Mouse (Mus musculus): ENCODE data around the gene Hoxa1.

Hoxa1 gene

DNA sequence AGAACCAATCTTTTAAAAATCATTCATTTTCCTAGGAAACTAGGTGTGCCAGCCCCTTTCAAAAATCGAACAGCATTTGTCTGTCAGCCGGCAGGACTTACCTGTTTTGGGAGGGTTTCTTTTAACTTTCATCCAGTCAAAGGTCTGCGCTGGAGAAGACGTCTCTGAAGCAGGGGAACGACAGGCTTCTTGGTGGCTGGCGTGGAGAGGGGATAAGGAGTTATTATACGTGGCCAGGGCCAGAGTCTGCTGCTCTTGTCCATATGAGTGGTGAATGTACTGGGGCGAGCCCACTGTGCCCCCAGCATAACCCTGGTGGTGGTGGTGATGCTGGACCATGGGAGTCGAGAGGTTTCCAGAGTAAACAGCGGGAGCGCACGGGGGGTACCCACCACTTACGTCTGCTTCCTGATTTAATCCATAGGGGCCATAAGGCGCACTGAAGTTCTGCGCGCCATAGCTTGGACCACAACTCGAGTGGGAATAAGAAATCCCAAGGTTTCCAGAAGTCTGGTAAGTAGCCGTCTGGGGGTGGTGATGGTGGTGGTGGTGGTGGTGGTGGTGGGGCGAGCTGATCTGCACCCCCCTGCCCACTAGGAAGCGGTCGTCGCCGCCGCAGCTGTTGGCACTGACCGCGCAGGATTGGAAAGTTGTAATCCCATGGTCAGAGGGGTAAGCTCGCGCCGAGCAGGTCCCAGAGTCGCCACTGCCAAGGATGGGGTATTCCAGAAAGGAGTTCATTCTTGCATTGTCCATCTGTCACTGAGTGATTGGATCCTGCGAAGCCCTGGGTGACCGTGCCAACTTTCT is 446 bp downstream of the Hoxa1 start:
- DNase-seq (ENCODE audit: low spot score in 2 of 2): no peak

DNA sequence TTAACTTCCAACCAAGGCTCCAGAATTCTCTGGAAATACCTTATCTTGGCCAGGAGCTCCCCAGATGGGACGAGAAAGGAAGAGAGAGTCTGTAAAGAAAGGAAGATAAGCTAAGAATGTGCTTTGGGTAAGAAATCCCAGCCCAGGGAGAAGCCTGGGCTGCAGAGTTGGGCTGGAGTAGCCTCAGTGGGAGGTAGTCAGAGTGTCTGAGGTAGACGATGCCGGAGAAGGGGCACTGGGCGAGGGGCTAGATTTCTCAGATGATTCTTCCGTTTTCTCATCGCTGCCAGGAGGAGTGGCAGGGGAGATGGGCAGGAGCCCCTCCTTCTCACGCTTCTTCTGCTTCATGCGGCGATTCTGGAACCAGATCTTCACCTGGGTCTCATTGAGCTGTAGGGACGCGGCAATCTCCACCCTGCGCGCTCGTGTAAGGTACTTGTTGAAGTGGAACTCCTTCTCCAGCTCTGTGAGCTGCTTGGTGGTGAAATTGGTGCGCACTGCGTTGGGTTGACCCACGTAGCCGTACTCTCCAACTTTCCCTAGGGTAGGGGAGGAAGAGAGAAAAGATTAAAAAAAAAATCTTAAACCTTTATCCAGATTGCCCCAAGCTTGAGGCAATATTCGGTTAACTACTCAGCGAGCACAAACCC is 1.4 kb downstream of the Hoxa1 start:
- no peak for DNase-seq (ENCODE audit: low spot score in 2 of 2)

GRCm38 (mm10) chr6:52155471-52155870 is 2.6 kb downstream of the Hoxa1 start:
- DNase-seq (ENCODE audit: low spot score in 2 of 2): no peak

GRCm38 (mm10) chr6:52154044-52154443 is 4.1 kb downstream of the Hoxa1 start:
- DNase-seq (ENCODE audit: low spot score in 2 of 2): no peak

DNA sequence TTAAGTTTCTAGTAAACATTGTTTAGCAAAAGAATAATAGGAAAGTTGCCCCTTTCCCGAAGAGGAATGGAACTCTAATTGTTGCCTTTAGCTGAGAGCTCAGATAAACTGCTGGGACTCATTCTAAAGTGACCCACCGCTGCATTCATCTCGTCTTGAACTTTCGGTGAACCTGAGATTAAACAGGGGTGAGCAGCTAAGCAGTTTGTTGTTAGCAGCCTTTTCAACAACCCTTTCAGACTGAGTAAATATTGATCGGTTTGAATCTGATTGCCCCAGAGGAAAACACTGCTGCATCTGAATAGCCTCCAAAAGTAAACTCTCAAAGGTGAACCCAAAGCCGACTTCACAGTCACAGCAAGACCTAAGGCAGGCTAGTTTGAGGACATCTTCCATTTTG is 4.8 kb downstream of the Hoxa1 start:
- DNase-seq (ENCODE audit: low spot score in 2 of 2): no peak

DNA sequence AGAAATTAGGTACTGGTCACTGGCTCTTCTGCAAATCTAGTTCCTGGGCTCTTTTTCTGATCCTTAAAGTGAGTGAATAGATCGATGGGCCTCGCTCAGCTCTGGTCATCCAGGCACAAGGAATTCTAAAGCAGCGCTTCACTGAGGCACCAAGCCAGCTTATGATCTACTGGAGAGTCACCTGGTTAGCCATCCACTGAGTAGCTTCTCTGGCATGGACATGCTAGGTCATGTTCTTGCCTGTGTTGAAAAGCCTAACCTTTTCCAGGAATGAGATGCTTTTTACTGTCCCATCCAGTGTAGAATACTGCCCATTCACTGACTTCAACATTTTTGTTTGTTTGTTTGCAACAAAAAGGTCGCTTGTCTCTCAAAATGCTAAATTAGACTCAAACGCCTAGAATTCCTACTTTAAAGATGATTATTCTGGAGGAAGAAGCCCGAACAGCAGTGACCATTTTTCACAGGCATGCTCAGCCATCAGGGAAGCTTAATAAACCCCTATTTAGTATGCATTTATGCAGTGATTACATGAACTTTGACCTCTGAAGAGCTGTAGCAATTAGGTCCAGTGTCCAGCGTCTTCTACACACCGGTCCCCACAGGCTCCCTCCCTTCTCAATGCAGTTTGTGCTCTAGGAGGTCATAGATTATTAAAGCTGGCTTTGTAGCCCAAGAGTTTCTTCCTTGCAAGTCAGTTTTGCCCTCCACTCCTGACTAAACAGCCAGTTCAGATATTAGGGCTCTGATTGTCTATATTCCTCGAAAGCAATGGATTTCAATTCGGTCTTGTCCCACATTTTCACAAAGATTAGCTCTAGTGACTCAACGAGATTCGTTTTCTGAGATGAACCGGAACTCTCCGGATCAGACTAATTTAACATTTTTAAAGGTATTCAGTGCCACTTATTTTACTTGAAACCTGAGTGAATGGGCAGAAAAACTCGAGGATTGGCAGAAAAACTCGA is 5.6 kb downstream of the Hoxa1 start:
- no peak for DNase-seq (ENCODE audit: low spot score in 2 of 2)

DNA sequence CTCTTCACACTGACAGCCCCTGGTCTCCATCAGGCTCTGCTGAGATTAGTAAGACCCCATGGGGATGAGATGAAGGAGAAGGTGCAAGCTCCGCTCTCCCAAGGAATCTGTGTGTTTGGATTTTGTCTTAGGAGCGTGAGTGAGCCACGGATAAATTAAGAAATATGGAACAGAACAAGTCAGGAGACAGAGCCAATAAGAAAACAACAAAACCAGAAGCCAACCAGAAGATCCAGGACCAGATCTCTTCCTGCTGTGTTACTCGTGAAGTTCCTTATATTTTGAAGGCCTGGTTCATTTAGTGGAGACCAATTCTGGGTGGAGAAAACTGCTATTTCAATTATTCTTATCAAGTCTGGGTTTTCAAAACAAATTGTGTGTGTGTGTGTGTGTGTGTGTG is 6.5 kb downstream of the Hoxa1 start:
- DNase-seq (ENCODE audit: low spot score in 2 of 2): no peak

DNA sequence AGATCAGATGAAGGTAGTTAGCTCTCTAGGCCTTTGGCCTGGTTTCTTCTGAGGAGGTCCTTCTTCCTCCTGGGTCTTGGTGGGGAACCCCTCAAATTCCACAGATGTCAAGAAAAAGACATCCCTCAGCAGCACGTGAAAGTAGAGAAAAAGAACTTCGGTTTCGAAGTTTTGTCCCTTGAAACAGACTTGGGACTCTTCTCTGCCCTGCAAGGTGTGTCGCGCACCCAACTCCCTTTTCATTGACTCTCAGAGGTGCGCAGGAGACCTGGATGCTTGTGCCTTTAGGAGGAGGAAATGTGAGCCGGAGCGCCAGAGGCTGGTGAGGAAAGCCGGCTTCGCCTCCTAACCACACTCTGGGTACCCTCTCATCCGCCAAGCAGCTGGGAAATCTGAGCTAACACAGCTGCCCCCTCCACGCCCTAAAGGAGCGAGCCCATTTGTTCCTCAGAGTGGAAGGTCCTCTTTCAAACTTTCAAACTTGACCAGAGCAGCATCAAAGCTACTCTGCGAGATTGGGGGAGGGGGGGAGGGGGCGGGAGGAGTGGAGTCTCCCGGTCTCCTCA is 7.6 kb downstream of the Hoxa1 start:
- no peak for DNase-seq (ENCODE audit: low spot score in 2 of 2)

GRCm38 (mm10) chr6:52139115-52139514 is 19.0 kb downstream of the Hoxa1 start:
- DNase-seq (ENCODE audit: low spot score in 2 of 2): no peak

DNA sequence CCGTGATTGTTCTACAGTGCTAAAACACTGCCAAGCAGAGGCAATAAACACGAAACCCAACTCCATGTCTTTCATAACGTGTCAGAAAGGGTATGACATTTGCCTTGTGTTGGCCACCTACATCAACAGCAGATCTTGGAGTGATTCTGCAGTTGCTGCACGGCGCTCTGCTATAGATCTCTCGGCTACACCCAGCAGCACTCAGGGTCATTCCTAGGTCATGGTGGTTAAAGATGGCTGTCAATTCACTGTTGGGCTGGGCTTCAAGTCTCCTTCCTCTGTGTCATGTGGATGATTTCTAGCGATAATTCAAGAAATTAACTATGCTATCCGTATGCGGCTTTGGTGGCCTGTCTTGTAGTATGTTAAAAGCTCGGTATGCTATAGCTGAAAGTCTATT is 19.5 kb downstream of the Hoxa1 start:
- DNase-seq (ENCODE audit: low spot score in 2 of 2): no peak

- DNase-seq (ENCODE audit: low spot score in 2 of 2): no peak
Measured at GRCm38 (mm10) chr6:52137841-52138535, 20.1 kb downstream of the Hoxa1 start.

- no peak for DNase-seq (ENCODE audit: low spot score in 2 of 2)
Measured at GRCm38 (mm10) chr6:52123673-52124072, 34.4 kb downstream of the Hoxa1 start.

GRCm38 (mm10) chr6:52121173-52121572 is 36.9 kb downstream of the Hoxa1 start:
- no peak for DNase-seq (ENCODE audit: low spot score in 2 of 2)

- DNase-seq (ENCODE audit: low spot score in 2 of 2): no peak
Measured at GRCm38 (mm10) chr6:52118903-52119635, 39.0 kb downstream of the Hoxa1 start.

DNA sequence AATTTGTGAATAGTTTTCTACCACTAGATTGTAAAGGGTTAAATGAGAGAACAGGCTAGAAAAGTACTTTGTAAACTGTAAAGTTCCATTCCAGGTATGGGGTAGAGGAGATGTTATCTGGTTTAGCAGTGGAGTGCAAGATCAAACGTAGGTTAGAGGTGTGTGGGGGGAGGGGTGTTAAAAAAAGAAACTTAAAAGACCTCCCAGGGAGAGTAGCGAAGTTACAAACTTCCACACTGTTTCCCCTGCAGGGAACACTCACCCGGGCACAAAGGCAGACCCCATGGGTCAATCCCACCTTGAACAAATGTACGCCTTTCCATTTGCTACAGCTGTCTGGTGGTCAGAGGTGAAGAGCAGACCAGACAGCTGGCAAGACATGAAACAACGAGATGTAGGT is 42.2 kb downstream of the Hoxa1 start:
- no peak for DNase-seq (ENCODE audit: low spot score in 2 of 2)

GRCm38 (mm10) chr6:52111846-52112245 is 46.3 kb downstream of the Hoxa1 start:
- DNase-seq (ENCODE audit: low spot score in 2 of 2): no peak

DNA sequence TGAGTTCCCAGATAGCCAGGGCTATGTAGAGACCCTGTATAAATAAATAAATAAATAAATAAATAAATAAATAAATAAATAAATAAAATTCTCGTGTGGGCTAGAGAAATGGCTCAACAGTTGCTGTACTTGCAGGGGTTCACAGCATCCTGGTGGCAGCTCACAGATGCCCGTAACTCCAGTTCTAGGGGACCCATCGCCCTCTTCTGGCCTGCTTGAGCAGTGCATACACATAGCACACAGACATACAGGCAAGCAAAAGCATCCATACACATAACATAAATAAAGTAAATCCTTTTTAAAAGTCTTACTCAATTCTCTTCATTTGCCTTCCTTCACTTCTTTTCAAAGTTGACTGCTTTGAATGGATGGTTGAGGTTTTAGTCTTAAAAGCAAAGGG is 50.7 kb downstream of the Hoxa1 start:
- DNase-seq (ENCODE audit: low spot score in 2 of 2): no peak

DNA sequence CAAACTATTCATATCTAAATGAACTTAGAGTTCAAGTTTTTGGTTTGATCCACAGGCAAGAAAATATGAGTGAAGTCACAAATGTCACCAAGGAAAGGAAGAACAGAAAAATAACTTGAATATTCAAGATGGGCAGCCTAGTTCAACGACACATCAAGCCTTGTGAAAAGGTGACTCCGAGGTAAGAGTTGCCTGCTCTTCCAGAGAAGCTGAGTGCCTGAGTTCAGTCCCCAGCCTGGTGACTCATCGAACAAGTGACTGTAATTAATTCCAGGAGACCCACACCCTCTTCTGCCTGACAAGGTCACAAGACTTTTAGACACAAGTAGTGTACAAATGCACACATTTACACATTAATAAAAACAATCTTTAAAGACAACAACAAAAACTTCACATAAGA is 51.4 kb downstream of the Hoxa1 start:
- DNase-seq (ENCODE audit: low spot score in 2 of 2): no peak

DNA sequence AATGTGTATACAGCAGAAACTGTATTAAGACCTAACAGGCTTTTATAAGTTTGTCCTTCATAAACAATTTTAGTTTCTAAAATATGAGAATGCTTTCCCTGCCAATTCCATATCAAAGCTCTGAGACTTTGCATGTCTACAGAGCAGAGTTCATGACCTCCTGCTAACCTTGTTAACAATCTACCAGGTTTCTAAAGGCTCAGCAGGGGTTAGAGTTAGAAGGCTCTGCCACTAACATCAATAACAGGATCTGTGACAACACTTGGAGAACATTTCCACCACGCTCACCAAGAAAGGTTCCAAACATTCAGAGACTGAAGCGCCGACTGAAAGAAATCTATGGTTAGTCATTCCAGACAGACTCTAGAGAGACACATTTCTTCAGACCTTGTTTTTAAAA is 51.9 kb downstream of the Hoxa1 start:
- DNase-seq (ENCODE audit: low spot score in 2 of 2): no peak
